Mouse (Mus musculus) forebrain, embryonic 11.5 days (tissue): ENCODE data around the gene 1190002N15Rik. TPM values are rescaled to one million over a fixed set of nuclear protein-coding genes. Genes with fewer than 3 reads are reported as not detected.

Experiments used
- ATAC-seq: fragments of 200-750 bp; cut with Nextera tagmentation; replicated peaks from 2 replicates; pipeline ENCODE4 v1.8.0; 2017; ENCODE audit warnings: moderate TSS enrichment; ENCODE audit not compliant: low FRiP score
- DNase-seq: peaks from one replicate; pipeline ENCODE4 v3.0.0-alpha.2; 2017; ENCODE audit warnings: low spot score
- H3K27ac ChIP-seq: fragments of 300-500 bp; sonication (generic); 2 replicates; pipeline ENCODE4 v1.5.1; 2014; ENCODE audit warnings: low read depth, low read length
- H3K27me3 ChIP-seq: fragments of 300-500 bp; sonication (generic); 2 replicates; pipeline ENCODE4 v1.6.1; 2014; ENCODE audit warnings: mild to moderate bottlenecking, low read length, mixed read lengths; ENCODE audit not compliant: control insufficient read depth, insufficient read depth
- H3K36me3 ChIP-seq: fragments of 300-500 bp; sonication (generic); 2 replicates; pipeline ENCODE4 v1.6.1; 2014; ENCODE audit warnings: mild to moderate bottlenecking, low read length, moderate library complexity, mixed read lengths; ENCODE audit not compliant: control insufficient read depth, insufficient read depth
- H3K4me1 ChIP-seq: fragments of 300-500 bp; sonication (generic); replicated peaks from 2 replicates; pipeline ENCODE4 v1.6.1; 2014; ENCODE audit warnings: low read length, mixed read lengths; ENCODE audit not compliant: control insufficient read depth, insufficient read depth
- H3K4me2 ChIP-seq: fragments of 300-500 bp; sonication (generic); 2 replicates; pipeline ENCODE4 v1.6.1; 2014; ENCODE audit warnings: low read depth, mild to moderate bottlenecking, low read length, moderate library complexity, mixed read lengths; ENCODE audit not compliant: severe bottlenecking
- H3K4me3 ChIP-seq: fragments of 300-500 bp; sonication (generic); 2 replicates; pipeline ENCODE4 v1.5.1; 2014; ENCODE audit warnings: low read depth, low read length
- H3K9ac ChIP-seq: fragments of 300-500 bp; sonication (generic); 2 replicates; pipeline ENCODE4 v1.6.1; 2014; ENCODE audit warnings: low read length
- H3K9me3 ChIP-seq: fragments of 300-500 bp; sonication (generic); 2 replicates; pipeline ENCODE4 v1.6.1; 2016; ENCODE audit warnings: low read length, mixed read lengths; ENCODE audit not compliant: control insufficient read depth
- WGBS: fragments of 180-500 bp; shearing (Covaris S2); extraction: QIAGEN DNeasy Blood & Tissue Kit; methylation state at CpG from one replicate; pipeline ENCODE4 v1.1.7; 2014; 5-methylcytosine and 5-hydroxymethylcytosine counted together
- polyA plus RNA-seq: library from polyadenylated mRNA; unstranded; fragments of >200 nt; fragmentation: Nextera tagmentation; extraction: Ambion mirVana; gene quantifications from 2 replicates; pipeline ENCODE4 v1.2.1, GENCODE M21; 2014

The 1190002N15Rik gene
- polyA plus RNA-seq, 1 experiment from 2014 or later: 21.8 TPM

DNA sequence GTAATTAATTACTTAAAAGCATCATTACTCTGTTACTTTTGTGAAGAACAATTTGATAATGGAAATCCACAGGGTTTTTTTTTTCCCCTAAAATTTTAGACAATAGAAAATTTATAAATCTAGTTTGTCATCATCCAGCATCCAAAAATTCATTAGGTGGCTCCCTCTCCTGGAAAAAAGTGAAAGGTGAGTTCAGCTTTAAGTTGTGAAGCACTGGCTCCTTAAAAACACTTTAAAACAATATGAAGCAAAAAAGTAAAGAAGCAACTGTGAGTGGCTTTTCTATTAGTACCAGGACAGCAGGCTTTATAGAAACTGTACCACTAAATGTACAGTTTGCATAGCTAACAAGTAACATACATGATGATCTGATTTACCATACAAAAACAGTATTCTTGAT, 3.1 kb downstream of the 1190002N15Rik start:
- H3K27me3 ChIP-seq: no peaks in the 10 kb centered on the region

DNA sequence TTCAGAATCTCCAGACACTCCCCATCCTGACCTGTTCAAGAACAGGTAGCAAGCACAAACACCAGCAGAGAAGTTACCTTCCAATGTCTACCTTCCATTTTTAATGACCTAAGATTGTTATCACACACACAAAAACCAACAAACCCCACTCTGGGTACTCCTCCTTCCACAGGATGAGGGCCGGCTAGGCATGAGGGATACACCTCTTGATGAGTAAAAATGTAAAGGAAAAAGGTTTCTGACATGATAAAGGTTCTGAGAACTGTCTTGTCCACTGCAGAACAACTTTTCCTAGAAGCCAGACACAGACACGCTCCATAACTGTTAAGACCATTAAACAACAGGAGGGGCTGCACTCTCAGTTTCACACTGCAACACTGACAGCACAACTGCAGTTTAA, 3.7 kb downstream of the 1190002N15Rik start:
- WGBS: 70% methylated on average over 2 of the region's 2 CpGs
- DNase-seq: no peak
- Histone ChIP-seq H3K4me1 (peaks cover under 1% of the 10 kb centered on the region; the same call in 1 of the 2 replicates), H3K27me3 (no peaks in the 10 kb centered on the region), H3K36me3 (no peaks in the 10 kb centered on the region), H3K9ac (no peak overlapping the region), H3K9me3 (no peaks in the 10 kb centered on the region), H3K4me2 (0 out of 2 replicates have a peak overlapping the region, but pooled peaks have one; percentile 5), H3K4me3 (no peak overlapping the region), H3K27ac (no peak overlapping the region)
- no peak for ATAC-seq

More for the DNA sequence above, 3.1 kb downstream of the 1190002N15Rik start:
- no peaks in the 10 kb centered on the region for H3K9me3 ChIP-seq
- H3K4me3 ChIP-seq: 0 out of 2 replicates have a peak overlapping the region, but pooled peaks have one; percentile 72
- no peak overlapping the region for H3K9ac ChIP-seq
- H3K4me1 ChIP-seq: peaks cover 4% of the 10 kb centered on the region; the same call in 1 of the 2 replicates
- H3K4me2 ChIP-seq: no peak overlapping the region; the same call in 1 of the 2 replicates
- H3K36me3 ChIP-seq: no peaks in the 10 kb centered on the region
- DNase-seq (no peak), ATAC-seq (no peak)
- no peak overlapping the region for H3K27ac ChIP-seq

DNA sequence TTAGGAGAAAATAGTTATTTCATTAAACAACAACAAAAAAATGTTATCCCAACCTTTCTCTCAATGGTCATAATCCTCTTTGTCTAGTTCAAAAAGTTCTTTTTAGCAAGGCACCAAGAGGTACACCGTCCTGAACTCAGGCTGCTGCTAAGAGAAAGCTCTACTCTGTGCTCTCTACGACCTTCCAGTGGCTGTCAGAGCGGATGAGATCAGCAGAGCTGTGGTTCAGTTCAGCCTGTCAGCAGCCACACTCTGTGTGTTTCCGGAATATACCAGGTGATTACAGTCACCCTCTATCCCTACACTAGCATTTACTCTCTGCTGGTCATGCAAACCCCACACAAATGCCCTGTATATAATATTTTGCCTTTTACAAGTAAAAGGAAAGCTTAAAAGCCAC, 4.2 kb downstream of the 1190002N15Rik start:
- no peak overlapping the region for H3K9ac ChIP-seq
- 15% methylated on average over 4 of the region's 4 CpGs for WGBS
- no peak for DNase-seq

DNA sequence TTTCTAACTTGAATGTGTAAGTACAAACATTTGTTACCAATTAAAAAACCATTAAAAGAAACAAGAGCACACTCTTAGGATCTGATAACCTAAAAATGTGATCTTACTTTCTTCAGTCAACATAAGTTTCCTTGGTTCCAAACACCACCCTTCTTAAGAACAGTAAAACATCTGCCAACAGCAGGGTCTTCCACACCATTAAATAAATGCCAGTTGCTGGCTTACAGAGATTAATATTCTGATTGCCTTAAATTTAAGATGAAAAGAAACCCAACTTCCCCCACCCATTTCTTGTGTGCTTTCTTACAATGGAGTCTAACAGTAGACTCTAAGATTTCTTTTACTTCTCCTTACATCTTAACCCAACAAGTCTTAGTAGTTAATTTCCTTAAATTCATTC, 7.9 kb downstream of the 1190002N15Rik start:
- Histone ChIP-seq H3K27ac (no peak overlapping the region), H3K27me3 (no peaks in the 10 kb centered on the region), H3K4me3 (no peak overlapping the region), H3K4me1 (no peaks in the 10 kb centered on the region; the same call in 1 of the 2 replicates), H3K4me2 (no peak overlapping the region), H3K36me3 (no peaks in the 10 kb centered on the region), H3K9ac (no peak overlapping the region), H3K9me3 (no peaks in the 10 kb centered on the region)
- DNase-seq: no peak
- ATAC-seq: no peak

More for the DNA sequence above, 4.2 kb downstream of the 1190002N15Rik start:
- no peaks in the 10 kb centered on the region for H3K9me3 ChIP-seq
- no peaks in the 10 kb centered on the region for H3K36me3 ChIP-seq
- ATAC-seq: no peak
- no peak overlapping the region for H3K27ac ChIP-seq
- H3K4me2 ChIP-seq: no peak overlapping the region
- H3K4me1 ChIP-seq: no peaks in the 10 kb centered on the region; the same call in 1 of the 2 replicates
- H3K27me3 ChIP-seq: no peaks in the 10 kb centered on the region
- H3K4me3 ChIP-seq: no peak overlapping the region

DNA sequence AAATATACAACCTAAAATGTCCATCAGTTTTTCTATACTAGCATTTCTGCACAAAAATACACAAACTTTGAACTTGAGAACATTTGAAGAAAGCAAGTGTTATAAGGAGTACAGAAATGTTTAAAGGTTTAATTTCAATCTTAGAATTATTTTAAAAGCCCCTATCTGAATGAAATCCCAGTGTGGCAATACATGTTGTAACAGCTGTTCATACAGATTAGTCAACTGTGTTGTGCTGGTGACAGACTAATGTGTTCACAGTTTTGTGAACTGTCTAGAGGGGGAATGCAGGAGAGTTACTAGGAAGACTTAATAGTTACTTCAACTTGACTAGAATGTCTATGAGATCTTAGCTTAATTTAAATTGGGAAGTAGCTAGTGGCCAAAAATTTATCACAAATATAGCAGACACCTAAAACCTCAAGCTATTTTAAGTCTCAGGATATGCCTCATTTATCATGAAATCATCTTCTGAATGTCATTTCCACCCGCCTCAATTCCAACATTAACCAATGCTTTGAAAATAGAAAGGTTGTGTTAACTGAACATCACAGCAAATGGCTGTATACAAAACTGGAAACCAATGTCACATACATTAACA, 8.6 kb downstream of the 1190002N15Rik start:
- no peak for ATAC-seq
- no peak overlapping the region for H3K9ac ChIP-seq
- DNase-seq: no peak
- no peaks in the 10 kb centered on the region for H3K27me3 ChIP-seq
- no peak overlapping the region for H3K4me2 ChIP-seq
- H3K27ac ChIP-seq: no peak overlapping the region
- H3K9me3 ChIP-seq: no peaks in the 10 kb centered on the region
- H3K4me3 ChIP-seq: no peak overlapping the region
- WGBS: 90% methylated on average over 1 of the region's 1 CpGs
- no peaks in the 10 kb centered on the region for H3K36me3 ChIP-seq
- no peaks in the 10 kb centered on the region; the same call in 1 of the 2 replicates for H3K4me1 ChIP-seq

DNA sequence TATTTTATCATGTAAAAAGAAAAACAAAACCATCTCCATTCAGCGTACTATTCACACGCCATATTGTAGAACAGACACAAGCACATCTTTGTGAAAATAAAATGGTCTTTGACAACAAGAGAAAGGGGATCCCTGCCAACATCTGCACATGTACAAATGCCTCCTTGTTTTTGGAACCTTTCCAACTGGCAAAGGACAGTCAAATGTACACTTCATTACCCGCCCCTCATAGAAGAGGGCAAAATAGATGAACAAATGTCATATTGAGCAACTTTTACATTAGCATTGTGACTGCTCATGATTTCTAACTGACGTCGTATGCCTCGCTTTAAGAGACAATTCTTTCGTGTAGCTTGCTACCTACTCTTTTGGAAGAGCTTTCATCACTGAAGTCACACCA, 11.4 kb downstream of the 1190002N15Rik start:
- H3K9me3 ChIP-seq: no peaks in the 10 kb centered on the region
- no peak overlapping the region for H3K4me2 ChIP-seq
- no peaks in the 10 kb centered on the region for H3K27me3 ChIP-seq
- no peak overlapping the region for H3K27ac ChIP-seq
- WGBS: 78% methylated on average over 7 of the region's 7 CpGs
- H3K36me3 ChIP-seq: no peaks in the 10 kb centered on the region
- no peaks in the 10 kb centered on the region for H3K4me1 ChIP-seq
- ATAC-seq: no peak
- H3K9ac ChIP-seq: no peak overlapping the region
- no peak for DNase-seq
- no peak overlapping the region for H3K4me3 ChIP-seq

DNA sequence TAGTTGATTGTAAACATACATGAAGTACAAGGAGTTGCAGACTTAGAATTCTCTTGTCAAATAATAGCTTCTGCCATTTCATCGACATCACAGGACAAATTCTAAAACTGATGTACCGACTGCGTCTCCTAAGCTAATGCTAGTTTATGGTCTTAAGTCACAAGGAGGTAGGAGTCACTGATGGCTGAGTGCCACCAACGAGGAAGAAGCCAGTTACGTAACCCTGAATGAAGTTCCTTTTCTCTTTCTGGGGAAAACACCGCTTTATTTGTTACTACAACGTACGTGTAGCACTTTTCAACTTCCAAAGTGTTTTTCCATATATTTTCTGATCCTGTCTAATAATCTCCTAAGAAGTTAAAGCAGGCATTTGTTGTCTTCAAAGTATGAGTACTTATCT, 25.6 kb downstream of the 1190002N15Rik start:
- WGBS: 93% methylated on average over 8 of the region's 8 CpGs
- H3K4me3 ChIP-seq: no peak overlapping the region

DNA sequence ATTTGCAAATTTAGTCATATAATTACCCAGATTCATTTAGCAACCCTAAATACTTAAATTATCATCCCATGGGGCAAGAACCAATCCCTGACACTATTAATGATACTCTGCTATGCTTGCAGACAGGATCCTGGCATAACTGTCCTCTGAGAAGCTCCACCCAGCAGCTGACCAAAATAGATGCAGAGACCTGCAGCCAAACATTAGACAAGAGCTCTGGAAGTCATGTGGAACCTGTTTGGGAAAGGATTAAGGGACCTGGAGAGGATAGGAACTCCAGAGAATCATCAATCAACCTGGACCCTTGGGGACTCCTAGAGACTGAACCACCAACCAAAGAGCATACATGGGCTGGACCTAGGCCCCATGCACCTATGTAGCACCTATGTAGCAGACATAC, 26.7 kb downstream of the 1190002N15Rik start:
- H3K4me1 ChIP-seq: no peaks in the 10 kb centered on the region
- ATAC-seq (no peak), DNase-seq (no peak)
- no peaks in the 10 kb centered on the region for H3K36me3 ChIP-seq
- H3K4me3 ChIP-seq: no peak overlapping the region
- no peak overlapping the region for H3K27ac ChIP-seq
- no peak overlapping the region for H3K9ac ChIP-seq
- H3K9me3 ChIP-seq: no peaks in the 10 kb centered on the region
- H3K4me2 ChIP-seq: no peak overlapping the region
- H3K27me3 ChIP-seq: no peaks in the 10 kb centered on the region

More for the DNA sequence above, 25.6 kb downstream of the 1190002N15Rik start:
- ATAC-seq (no peak), DNase-seq (no peak)
- Histone ChIP-seq H3K9ac (no peak overlapping the region), H3K36me3 (no peaks in the 10 kb centered on the region), H3K4me1 (no peaks in the 10 kb centered on the region), H3K4me2 (no peak overlapping the region), H3K27ac (no peak overlapping the region), H3K27me3 (no peaks in the 10 kb centered on the region), H3K9me3 (no peaks in the 10 kb centered on the region)

DNA sequence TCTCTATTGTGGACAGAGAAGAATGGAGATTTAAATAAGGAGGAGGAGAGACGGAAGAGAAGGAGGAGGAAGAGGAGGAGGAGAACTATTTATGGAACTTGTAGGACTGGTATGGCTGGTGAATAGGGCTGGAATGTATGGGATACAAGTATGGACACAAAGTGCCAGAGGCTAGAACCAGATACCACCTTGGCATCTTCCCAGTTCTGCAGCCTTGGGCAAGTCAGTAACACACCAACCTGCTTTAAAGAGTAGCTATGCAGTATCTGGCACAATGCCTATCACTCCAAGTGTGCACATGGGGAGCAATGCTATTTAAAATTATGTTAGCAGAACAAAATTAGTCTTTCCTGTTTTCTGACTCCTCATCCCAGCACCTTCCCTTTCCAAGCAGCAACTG, 30.9 kb downstream of the 1190002N15Rik start:
- WGBS: 90% methylated on average over 1 of the region's 1 CpGs
- no peak overlapping the region for H3K27ac ChIP-seq
- no peak overlapping the region for H3K4me2 ChIP-seq
- ATAC-seq: no peak
- H3K9me3 ChIP-seq: no peaks in the 10 kb centered on the region
- H3K9ac ChIP-seq: no peak overlapping the region
- DNase-seq: no peak
- H3K4me3 ChIP-seq: no peak overlapping the region
- H3K27me3 ChIP-seq: no peaks in the 10 kb centered on the region
- H3K4me1 ChIP-seq: no peaks in the 10 kb centered on the region
- no peaks in the 10 kb centered on the region for H3K36me3 ChIP-seq
